Mouse (Mus musculus) lung, postnatal 0 days (tissue): ENCODE measurements at regions not wholly inside any gene's neighbourhood (a gene's known extent, or its start where the extent isn't known, plus 50 kb on each side); places are given as distances from the start of the nearest gene placed in this dataset.

Experiments used
- CTCF ChIP-seq: IDR thresholded peaks from 2 replicates; pipeline ENCODE4 v1.5.1; 2016; ENCODE audit warnings: antibody characterized with exemption, mild to moderate bottlenecking
- EP300 ChIP-seq: IDR thresholded peaks from 2 replicates; pipeline ENCODE4 v1.6.1; 2016; ENCODE audit warnings: antibody characterized with exemption, mild to moderate bottlenecking, control low read depth

DNA sequence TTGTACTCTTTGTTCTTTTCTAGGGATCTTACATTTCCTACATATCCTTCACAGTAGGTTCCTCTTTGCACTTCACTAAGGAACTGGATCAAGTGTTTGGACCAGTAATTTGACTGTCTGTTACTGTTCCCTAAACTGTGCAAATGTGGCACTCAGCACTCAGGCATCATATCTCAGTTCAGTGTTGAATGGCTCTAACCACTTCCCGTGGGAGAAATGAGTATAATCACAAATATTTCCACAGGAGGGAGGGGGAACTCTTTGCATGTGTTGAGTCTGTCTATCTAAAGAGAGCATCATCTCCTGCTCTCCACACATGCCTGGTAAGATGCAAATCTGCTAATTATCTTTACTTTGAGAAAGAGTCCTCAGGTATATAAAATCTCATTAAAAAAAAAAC lies 588.5 kb downstream of the Plod2 start:
- TF ChIP-seq CTCF (no peak), EP300 (no peak)
